Mouse (Mus musculus): Measurements from ENCODE around the gene Cd68.

Cd68 gene

GRCm38 (mm10) chr11:69666665-69667005, 682 bp upstream of the Cd68 start:
- DNase-seq (ENCODE audit: low spot score) = no peak

DNA sequence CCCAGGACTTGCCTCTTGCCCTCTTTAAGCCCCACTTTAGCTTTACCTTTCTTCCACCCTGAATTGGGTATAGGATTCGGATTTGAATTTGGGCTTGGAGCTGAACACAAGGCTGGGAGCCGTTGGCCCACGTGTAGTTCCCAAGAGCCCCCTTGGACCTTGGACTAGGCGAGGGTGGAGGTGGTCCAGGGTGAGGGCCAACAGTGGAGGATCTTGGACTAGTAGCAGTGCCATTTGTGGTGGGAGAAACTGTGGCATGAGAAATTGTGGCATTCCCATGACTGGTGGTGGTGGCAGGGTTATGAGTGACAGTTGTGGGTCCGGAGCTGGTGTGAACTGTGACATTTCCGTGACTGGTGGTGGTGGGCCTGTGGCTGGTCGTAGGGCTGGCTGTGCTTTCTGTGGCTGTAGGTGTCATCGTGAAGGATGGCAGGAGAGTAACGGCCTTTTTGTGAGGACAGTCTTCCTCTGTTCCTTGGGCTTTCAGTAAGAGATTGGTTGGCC, 444 bp downstream of the Cd68 start:
- no peak for DNase-seq (ENCODE audit: low spot score)

DNA sequence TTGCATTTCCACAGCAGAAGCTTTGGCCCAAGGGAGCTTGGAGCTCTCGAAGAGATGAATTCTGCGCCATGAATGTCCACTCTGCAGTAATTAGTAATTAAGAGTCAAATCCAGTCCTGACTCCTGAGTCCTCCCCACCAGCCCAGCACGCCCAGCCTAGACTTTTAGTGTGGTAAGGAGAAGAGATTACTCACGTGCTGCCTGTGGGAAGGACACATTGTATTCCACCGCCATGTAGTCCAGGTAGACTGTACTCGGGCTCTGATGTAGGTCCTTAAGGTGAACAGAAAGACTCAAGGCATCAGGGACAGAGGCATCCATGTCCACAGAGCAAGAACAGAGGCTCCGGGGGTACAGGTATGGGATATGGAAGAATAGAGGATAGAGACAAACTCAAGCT, 1.1 kb downstream of the Cd68 start:
- no peak for DNase-seq (ENCODE audit: low spot score)

DNA sequence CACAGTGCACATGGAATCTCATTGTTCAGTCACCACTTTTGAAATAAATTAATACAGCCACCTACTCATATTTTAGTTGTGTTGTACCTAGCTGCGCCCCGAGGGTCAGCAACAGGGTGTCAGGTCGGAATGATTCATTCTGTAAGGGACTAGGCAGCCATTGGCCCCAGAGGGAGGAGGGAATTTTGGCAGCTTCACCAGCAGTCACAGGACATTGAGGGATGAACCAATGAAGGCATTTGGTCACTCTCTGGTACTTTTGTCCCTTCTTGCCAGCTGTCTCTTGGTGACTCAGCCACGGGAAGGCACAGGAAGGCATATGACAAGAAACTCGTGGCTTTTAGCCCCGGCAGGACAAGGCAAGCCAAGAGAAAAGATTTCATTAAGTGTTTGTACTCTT, 2.2 kb downstream of the Cd68 start:
- DNase-seq (ENCODE audit: low spot score) = no peak

DNA sequence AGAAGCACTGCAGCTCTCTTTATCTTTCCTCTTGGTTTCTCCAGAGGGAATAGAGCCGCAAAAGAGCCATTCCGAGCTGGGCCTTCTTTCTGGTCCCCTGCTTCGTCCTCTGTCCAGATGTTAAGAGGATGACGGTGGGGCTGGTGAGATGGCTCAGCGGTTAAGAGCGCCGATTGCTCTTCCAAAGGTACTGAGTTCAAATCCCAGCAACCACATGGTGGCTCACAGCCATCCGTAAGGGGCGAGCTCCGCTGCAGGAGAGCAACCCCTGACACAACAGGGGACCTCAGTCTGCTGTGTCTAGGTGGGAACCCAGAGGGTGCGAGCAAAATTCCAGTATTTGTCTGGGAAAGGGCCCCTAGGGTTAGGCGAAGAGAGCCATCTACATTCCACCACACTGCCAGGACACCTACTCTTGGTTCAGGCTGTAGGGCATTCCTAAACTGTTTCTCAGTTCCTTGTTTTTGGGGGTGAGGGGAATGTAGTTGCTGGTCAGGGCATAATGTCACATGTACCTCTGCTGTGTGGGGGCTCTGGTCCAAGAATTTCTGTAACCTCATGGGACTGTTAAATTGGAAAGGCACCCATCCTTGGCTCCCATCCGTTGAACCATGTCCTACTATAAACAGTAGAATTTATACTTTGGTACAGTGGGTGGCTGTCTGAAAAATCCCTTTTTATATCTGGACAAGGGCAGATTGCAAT, 2.8 kb downstream of the Cd68 start:
- DNase-seq (ENCODE audit: low spot score) = no peak

GRCm38 (mm10) chr11:69662213-69662966, 3.6 kb downstream of the Cd68 start, which contains the start of gene Mpdu1:
Gene Mpdu1 (minus strand): TSS chr11:69662642.
- DNase-seq (ENCODE audit: low spot score) = peak; percentile 91

- peak; percentile 46 for DNase-seq (ENCODE audit: low spot score)
Measured at GRCm38 (mm10) chr11:69661221-69661881, 4.6 kb downstream of the Cd68 start.

GRCm38 (mm10) chr11:69657462-69657881, 8.5 kb downstream of the Cd68 start:
- DNase-seq (ENCODE audit: low spot score) = no peak

GRCm38 (mm10) chr11:69656617-69657461, 9.1 kb downstream of the Cd68 start:
- DNase-seq (ENCODE audit: low spot score) = peak; percentile 70

DNA sequence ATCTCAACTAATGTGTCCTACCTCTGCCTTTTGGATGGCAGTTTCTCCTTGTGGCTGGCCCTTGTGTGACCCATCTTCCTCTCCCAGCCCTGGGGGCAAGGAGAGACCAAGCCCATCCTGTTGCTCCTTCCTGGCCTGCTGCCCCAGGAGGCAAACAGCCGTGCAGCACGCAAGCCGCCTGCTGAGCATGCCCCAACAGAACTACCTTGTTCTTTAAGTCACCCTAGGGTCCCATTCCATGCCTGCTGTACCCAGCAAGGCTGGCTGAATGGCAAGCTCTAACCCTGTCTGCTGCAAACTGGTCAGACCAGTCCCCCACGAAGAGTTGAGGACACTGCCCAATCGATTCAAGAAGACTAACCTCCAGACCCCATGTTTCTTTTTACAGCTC, 9.9 kb downstream of the Cd68 start:
- no peak for DNase-seq (ENCODE audit: low spot score)

- peak; percentile 58 for DNase-seq (ENCODE audit: low spot score)
Measured at GRCm38 (mm10) chr11:69655264-69656064, 10.5 kb downstream of the Cd68 start, which contains the start of gene Sox15. Gene Sox15 (plus strand): TSS chr11:69655314.

DNA sequence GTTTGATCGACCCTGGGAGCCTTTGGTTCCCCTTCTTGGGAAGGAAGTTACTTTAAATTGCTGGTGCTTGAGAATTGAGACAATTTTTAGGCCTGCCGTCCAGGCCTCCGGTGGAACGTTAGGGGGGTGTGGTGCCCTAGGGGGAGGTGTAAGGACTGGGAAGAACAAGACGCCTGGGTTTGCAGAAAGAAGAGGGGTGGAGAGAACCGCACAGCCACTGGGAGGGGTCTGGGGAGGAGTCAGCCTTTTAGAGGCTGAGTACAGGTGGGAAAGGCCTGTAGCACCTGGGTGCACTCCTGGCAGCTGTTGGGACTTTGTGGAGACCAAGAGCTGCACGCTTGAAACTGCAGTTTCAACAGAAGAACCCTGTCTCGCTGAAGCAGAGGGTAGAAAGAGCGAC, 11.2 kb downstream of the Cd68 start:
- no peak for DNase-seq (ENCODE audit: low spot score)

- DNase-seq (ENCODE audit: low spot score) = no peak
Measured at GRCm38 (mm10) chr11:69653399-69653798, 12.6 kb downstream of the Cd68 start.

DNA sequence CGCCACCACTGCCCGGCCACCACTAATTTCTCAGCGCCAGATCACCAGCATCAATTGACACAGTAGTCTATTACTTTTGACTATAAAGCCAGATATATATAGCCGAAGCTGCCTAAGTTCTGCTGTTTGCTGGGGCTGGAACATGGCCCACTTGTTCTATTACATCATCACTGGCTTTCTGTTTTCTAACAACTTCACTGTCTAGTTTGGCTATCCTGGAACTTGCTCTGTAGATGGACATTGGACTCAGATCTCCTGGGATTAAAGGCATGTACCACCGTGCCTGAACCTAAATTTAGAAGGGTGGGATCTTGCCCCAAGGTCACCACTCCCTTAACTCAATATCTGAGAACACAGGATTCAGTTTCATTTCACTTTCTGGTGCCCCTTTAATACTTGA, 20.1 kb downstream of the Cd68 start:
- no peak for DNase-seq (ENCODE audit: low spot score)

- DNase-seq (ENCODE audit: low spot score) = no peak
Measured at GRCm38 (mm10) chr11:69635471-69635870, 30.5 kb downstream of the Cd68 start.

DNA sequence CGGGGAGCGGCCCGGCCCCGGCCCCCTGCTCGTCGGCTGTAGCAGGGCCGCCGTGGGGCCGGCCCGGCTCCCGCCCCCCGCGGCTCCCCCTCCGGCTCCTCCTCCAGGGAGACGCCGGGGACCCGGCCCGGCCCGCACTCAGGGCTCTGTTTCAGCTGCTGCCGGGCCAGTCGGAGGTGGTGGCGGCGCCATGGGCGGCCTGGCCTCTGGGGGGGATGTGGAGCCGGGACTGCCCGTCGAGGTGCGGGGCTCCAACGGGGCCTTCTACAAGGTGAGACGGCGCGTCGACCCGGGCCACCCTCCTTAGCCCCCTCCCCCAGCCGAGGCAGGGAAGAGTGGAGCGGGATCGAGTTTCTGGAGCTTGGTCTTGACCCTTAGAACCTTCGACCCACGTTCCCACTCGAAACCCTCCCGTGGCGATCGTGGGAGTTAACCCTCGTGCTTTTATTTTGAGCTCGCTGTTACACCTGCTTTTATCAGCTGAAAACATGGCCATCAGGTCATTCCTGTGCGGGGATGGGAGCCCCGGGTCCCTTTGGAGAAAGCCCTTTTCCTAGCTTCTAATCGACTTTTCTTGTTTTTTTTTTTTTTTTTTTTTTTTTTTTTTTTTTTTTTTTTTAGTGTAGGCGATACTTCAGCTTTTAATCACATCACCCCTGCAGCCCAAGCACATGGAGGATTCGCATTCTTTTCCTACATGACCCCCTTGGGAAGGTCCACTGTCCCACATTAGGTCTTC, 32.7 kb downstream of the Cd68 start:
- peak; percentile 42 for DNase-seq (ENCODE audit: low spot score)

- DNase-seq (ENCODE audit: low spot score) = peak; percentile 100
Measured at GRCm38 (mm10) chr11:69632284-69633089, 33.5 kb downstream of the Cd68 start, which contains the start of gene Fxr2. Gene Fxr2 (plus strand): TSS chr11:69632990.

GRCm38 (mm10) chr11:69629802-69630201, 36.2 kb downstream of the Cd68 start:
- peak; percentile 59 for DNase-seq (ENCODE audit: low spot score)

DNA sequence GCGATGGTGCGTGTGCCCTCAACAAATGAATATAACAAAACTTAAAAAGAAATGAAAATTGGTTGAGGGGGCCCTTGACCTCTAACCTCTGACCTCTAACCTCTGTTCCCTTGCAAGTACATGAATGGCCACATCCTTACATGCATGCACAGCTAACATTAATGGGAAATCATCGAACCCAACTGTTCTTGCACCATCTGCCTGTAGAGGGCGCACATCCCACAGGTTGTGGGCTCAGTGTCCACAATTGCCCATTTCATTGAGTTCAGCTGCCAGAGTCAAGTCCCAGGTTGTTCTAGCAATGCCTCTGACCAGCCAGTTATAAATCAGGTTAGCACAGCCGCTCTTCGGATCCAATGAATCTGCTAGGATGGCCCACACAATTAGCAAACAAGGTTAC, 37.7 kb downstream of the Cd68 start:
- DNase-seq (ENCODE audit: low spot score) = peak; percentile 86

All from c-Kit-positive CD71-positive TER-119-positive erythroid progenitor cells, embryonic 14.5 days (primary cell).